Mouse (Mus musculus) left cerebral cortex, postnatal 25 days (tissue): ENCODE measurements around the gene Abcb8. TPM values are rescaled to one million over a fixed set of nuclear protein-coding genes. Genes with fewer than 3 reads are reported as not detected.
A peak's percentile ranks its signal among the peaks of the same experiment; 100 is the strongest.

Experiments used
- DNase-seq, 2 experiments: peaks; one replicate each; pipeline ENCODE4 v3.0.0; 2022; ENCODE audit warnings: low spot score in 2 of 2, mixed read lengths in 1 of 2
- intact Hi-C: fragments of 180-260 bp; cut with DNase I; formaldehyde crosslinking; loops from one replicate; pipeline ENCODE4 v1.15.1; 2025
- total RNA-seq, 2 experiments: library from RNA; stranded (reverse); gene quantifications; 2 replicates each; pipeline ENCODE4 v1.2.3; 2021

Gene Abcb8
- total RNA-seq, 2 experiments from 2014 or later, result 41.3 to 54.2 TPM

DNA sequence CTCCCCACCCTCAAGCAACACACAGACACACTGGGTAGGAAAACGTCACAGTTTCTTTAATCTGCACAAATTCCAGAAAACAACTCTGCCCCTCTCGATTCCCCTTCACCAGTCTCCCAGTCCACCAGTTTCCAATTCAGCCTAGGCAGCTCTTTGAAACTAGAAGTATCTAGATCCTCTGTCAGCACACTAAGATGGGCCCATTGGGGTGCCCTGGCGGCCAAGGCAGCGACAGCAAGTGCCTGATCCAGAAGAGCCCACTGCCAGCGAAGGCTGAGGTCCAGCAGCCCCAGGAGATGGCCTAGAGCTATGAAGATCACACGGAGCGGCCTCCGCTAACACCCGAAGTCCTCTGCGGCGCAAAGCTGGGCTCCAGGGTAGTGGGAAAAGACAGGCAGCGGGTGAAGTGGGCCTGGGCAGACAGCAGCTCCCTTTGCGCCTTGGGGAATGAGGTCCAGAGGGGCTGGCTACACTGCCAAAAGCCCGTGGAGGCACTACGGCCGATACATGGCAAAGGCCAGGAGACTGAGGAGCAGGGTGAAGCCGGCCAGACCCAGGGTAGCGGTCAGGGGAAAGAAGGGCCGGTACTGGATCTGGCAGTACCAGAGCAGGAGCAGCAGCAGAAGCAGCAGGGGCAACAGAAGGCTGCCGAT is 52.1 kb downstream of the Abcb8 start:
- intact Hi-C loops, result loop anchor here (1.0 kb wide), 1 partner anchor 22 kb away; the partner anchor contains the start of genes Cdk5 and Slc4a2
- no peak for DNase-seq

DNA sequence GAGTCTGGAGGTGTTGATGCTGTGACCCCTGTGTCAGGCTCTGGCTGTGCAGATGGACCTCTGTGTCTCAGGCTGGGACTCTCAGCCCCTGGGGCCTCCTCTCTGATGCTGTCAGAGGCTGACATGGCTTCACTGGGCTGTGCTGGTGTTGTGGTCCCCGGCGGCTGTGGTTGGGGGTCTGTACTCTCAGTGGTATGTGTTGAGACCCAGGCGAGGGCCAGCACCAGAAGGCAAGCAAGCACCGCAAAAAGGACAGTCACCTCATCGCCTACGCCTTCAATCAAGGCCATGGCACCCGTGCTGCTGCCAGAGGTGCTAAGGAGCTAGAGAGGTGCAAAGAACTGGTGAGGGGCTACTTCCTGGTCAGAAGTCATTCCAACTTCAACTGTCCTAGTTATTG is 53.2 kb downstream of the Abcb8 start:
- intact Hi-C loops, result no loop called here
- DNase-seq, result no peak

DNA sequence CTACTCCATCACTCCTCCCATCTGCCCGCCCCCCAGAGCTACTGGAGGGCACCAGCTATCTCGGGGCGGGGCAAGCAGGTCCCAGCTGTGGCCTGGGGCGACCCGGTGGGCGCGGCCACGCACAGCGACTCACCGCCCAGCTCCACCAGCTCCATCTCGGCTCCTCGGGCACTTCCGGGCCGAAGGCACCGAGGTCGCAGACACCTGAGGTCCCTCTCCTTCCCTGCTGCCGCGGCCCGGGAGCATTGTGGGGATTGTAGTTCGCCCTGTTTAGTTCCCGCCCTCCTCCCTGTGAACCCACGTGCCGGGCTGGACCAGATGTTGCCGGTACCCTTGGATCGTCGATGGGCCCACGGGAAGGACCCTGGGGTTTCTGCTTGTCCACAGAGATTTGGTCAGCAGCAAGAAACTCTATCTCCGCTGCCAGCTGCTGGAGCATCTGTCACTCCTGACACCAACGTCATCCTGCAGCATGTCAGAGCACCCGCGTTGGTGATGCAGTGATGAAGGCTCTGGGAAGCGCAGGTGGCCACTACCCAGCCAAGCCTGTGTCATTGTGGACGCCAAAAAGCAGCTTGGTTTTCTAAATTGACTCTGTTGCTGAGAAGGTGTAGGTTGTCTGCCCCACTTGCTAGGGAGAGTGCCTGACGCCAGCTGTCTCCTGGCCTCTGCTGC is 54.3 kb downstream of the Abcb8 start, which contains the start of gene Tmub1:
Gene Tmub1, minus strand, starts transcription at position 231 of the 675 bp plus-strand sequence.
- intact Hi-C loops, result no loop called here
- DNase-seq, result peak; percentile 85 to 91

DNA sequence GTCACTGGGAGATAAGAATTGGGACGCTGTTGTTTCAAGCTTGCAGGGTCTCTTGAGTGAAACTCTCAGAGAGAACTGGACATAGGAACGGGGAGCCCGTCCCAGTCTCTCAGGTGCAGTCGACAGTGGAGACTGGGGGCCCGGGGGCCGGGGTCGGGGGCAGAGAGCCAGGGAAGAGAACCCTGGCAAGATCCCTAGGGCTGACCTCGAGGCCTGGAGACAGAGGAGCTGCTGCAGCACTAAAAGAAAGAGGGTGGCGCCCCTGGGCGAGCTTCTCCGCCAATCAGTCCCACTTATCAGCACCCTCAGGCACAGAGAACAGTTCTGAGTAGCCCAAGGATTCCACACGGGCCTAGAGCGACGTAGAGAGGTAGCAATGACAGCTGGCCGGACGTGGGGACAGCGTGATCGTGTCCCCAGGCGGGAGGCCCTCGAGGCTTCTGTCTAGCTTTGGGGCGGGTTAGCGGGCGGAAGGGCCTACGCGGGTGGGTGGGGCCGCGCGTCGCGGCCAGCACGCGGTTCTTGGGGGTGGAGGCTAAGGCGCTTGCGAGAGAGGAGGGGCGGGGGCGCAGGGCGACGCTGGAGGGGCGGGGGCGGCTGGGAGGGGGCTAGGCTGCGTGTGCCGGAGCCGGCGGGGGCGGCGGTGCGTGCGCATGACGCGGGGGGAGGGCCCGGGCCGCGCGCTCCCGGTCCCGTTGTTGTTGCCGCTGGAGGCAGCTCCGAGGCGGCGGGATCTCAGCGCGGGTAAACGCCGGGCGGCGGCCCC is 58.0 kb downstream of the Abcb8 start:
- intact Hi-C loops, result no loop called here
- peak; percentile 89 for DNase-seq

DNA sequence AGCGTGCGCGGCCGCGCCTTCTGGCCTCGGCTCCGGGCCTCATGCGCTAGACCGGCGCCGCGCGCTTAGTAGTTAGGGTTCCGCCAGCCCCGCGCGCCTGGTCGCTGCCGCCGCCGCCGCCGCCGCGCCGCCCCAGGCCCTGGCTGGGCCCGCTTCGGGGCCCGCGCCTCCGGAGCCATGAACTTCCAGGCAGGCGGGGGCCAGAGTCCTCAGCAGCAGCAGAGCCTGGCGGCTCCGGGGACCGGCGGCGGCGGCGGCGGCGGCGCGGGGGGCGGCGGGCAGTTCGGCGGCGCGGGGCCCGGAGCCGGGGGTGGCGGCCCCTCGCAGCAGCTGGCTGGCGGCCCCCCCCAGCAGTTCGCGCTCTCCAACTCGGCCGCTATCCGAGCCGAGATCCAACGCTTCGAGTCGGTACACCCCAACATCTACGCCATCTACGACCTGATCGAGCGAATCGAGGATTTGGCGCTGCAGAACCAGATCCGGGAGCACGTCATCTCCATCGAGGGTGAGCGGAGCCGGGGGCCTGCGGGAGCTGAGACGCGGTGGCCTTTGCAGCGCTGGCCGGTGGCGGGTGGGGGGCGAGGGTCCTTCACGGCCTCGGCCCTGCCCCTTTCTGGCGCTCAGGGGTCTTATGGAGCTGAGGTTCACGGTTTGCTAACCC is 58.7 kb downstream of the Abcb8 start, which contains the start of gene Agap3:
Gene Agap3, plus strand, starts transcription at position 148 of the 661 bp plus-strand sequence.
- peak in 1 of 2 experiments; percentile 35 for DNase-seq

DNA sequence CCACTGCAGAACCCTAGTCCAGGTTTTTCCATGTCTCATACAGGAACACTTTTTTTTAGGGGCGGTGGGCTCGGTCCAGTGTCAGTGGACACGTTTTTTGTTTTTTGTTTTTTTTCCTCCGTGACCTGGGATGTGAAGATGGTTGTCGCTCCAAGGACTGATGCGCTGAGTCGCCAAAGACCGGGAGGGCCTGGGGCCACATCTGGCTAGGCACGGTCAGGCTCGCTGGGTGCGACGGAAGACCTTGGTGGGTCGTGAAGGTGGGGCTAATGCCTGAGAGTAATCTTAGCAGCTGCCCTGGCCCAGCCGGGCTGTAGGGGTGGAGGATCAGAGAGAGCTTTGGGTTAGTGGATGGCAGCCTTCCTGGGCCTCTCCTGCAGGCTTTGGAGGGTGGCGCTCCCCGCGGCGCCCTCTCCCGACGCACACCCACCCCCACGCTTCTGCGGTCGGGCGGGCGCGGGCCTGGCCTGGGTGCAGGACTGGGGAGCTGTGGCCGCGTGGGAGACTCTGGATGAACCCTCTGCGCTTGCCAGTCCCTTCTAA is 59.3 kb downstream of the Abcb8 start:
- peak in 1 of 2 experiments; percentile 42 for DNase-seq
- intact Hi-C loops, result no loop called here

More for the DNA sequence above, 58.7 kb downstream of the Abcb8 start, which contains the start of gene Agap3:
- intact Hi-C loops, result no loop called here

DNA sequence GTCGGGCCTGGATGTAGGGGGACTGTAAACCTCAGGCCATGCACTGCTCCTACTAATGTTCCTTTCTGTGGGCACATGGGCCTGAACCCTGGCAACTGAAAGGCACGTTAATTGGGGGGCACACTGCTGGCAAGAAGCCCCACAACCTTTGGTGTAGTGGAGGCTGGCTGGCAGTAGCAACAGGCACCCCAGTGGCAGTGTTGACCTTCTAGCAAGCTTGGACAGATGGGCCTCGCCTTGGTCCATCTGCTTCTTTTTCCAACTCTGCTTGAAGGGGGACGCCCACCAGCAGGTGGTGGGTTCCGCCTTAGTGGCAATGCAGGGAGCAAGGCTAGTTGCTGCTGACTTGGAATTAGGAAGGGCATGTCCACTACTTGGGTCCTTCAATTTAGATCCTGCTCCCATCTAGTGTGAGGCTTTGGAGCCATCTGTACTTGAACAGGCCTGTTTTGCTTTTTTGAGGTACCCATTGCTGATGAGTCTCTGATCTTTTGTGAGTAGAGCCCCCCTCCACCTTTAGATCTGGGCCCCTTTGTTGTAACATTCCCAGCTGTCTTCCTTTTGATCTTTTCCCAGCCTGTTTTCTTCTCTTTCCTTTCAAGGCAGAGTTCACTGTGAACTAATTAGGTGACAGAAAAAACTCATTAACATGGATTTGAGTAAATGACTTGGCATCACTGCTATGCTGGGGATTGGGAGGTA is 60.0 kb downstream of the Abcb8 start:
- DNase-seq, result no peak
- intact Hi-C loops, result no loop called here

DNA sequence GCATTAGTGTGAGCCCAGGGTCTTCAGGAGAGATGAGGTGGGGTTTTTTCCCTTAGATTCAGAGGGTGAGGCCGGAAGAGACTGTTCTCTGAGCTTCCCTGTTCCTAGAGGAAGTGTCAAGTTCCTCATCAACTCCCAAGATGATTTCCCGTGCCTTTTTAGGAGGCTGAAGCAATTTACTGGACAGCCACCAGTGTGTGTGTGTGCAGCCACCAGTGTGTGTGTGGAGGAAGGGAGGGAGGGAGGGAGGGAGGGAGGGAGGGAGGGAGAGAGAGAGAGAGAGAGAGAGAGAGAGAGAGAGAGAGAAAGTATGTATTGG is 60.5 kb downstream of the Abcb8 start:
- no peak for DNase-seq
- intact Hi-C loops, result no loop called here

DNA sequence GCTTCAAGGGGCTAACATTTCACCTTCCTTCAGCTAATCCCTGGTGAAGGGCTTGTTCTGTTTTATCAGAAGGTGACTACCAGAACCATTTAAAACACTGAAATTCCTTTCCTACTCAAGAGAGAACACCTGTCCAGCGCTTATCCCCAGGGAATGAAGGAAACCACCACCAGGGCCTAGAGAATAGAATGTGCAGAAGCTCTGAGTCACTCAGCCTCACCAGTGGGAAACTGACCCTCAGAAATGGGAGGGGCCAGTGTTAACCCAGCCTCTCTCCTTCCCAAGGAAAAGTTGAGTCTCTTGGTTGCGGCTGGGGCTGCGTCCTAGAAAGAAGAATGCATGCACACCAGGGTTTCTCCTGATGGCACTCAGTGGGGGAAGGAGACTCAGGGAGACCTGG is 61.6 kb downstream of the Abcb8 start:
- no peak for DNase-seq
- intact Hi-C loops, result no loop called here

DNA sequence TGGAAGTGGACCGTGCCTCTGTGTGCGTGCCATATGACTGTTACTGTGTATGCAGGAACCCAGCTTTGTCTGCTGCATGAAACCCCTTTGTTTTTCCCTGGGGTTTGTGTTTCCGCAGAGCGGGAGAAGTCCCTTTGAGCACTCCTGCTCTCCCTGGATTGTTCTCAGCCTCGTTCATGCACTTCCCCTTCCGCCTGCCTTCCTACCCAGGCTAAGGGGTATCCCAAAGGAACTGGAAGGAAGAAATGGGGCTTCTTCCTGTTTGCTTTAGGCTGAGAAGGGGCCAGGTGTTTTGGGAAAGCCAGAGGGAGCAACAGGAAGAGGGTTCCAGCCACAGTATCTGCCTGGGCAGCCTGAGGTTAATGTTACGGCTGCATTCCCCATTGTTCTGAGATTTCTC is 62.1 kb downstream of the Abcb8 start:
- DNase-seq, result no peak
- intact Hi-C loops, result no loop called here

Other genes with a start within 250 kb of the Abcb8 start
- gene Nupl2, start 228.7 kb upstream of the Abcb8 start, total RNA-seq, result 10 to 100 TPM; 11.1 to 13.1 TPM
- gene Kcnh2, start 42.1 kb upstream of the Abcb8 start, total RNA-seq, result 10 to 100 TPM; 22.5 to 30.1 TPM
- 1 to 10 TPM; 8.0 to 9.5 TPM for gene Nos3, start 28.9 kb upstream of the Abcb8 start, total RNA-seq
- 1 to 10 TPM; 2.3 to 3.0 TPM for gene Atg9b, start 1.5 kb upstream of the Abcb8 start, total RNA-seq
- under 1 TPM in 1 of 2 experiments, not detected in 1; 0.73 TPM for gene Asic3, start 19.7 kb downstream of the Abcb8 start, total RNA-seq
- gene Cdk5, start 29.9 kb downstream of the Abcb8 start, total RNA-seq, result 100 to 1,000 TPM; 132 TPM
- gene Slc4a2, start 30.2 kb downstream of the Abcb8 start, total RNA-seq, result 10 to 100 TPM; 28.5 to 33.2 TPM
- gene Fastk, start 51.6 kb downstream of the Abcb8 start, total RNA-seq, result 100 to 1,000 TPM; 130 to 137 TPM
- gene Tmub1, start 54.2 kb downstream of the Abcb8 start, total RNA-seq, result 10 to 100 TPM; 25.9 to 27.3 TPM
- 100 to 1,000 TPM; 505 to 511 TPM for gene Agap3, start 58.5 kb downstream of the Abcb8 start, total RNA-seq
- under 1 TPM; 0.32 to 0.76 TPM for gene Gbx1, start 133.5 kb downstream of the Abcb8 start, total RNA-seq
- gene Asb10, start 147.3 kb downstream of the Abcb8 start, total RNA-seq, result not detected
- gene 4931409K22Rik, start 163.1 kb downstream of the Abcb8 start, total RNA-seq, result not detected
- gene Abcf2, start 183.8 kb downstream of the Abcb8 start, total RNA-seq, result 10 to 100 TPM; 80.6 to 81.4 TPM
- gene Chpf2, start 193.1 kb downstream of the Abcb8 start, total RNA-seq, result 10 to 100 TPM; 68.8 to 77.3 TPM
- gene Smarcd3, start 230.7 kb downstream of the Abcb8 start, total RNA-seq, result 100 to 1,000 TPM in 1 of 2 experiments, 10 to 100 TPM in 1; 93.4 to 105 TPM